Comparison of ENCODE assay signal across 1 mouse cellular context in genomic region chr6:49360420-49360819, GRCm38 (mm10).
TF ChIP-seq lines count a peak whose summit lies in the region.

No protein-coding gene starts in this region.

TF ChIP-seq in CH12.LX, 34 proteins besides CTCF, POLR2A, EP300 and RAD21:
- TF ChIP-seq E2F4 (IDR thresholded peaks at IDR 0.05; ENCODE audit: insufficient replicate concordance, low read depth, low read length) = no peak
- TF ChIP-seq SMC3 (IDR thresholded peaks at IDR 0.05; ENCODE audit: low read depth, low read length) = peak; percentile 45
TF ChIP-seq in CH12.LX: peak in this region for 1.
